Mouse (Mus musculus) megakaryocyte, embryonic 14.5 days (primary cell): ENCODE measurements around the gene Barhl1.

ENCODE experiments used
- FLI1 ChIP-seq: IDR thresholded peaks from 2 replicates; pipeline ENCODE4 v1.6.1; 2012; ENCODE audit warnings: low read length, inconsistent platforms, mixed read lengths
- GATA1 ChIP-seq: IDR thresholded peaks from 3 replicates; pipeline ENCODE4 v1.6.1; 2012; ENCODE audit warnings: mixed read lengths, low read length, inconsistent platforms, borderline replicate concordance

DNA sequence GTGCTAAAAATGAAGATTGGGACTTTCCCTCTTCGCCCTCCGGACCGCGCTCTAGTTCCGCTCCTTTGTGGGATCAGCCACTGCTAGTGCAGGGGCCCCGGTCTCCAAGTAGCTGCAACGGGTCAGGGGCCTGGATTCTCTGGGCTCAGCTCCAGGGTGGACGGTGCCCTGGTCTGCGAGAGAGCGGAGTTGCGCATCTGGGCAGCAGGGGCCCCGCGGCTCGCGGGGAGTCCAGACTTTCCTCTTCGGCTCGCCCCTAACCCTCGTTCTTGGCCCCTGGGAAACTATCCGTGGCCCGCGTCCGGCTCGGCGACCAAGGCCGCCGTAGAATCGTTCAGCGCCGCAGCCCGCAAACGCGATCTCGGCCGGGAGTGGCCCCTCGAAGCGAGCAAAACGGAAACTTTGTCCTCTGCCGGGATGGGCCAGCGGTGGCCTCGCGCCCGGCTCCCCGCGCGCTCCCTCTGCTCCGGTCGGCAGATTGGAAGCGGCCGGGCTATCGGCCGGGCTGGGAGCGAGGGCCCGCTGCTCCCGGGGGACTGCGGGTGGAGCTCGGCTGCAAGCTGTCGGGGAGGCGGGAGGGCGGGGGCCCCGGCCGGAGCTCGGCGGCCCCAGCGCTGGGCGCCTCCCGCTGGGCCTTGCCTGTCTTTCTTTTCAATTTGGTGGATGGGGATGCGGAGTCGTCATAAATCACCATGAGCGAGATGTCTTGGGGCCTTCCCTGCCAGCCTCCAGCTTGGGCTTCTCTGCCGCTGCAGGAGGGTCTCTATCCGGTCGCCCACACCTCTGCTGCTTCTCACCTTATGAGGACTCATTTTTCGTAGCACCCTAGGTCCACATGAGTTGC, 1.3 kb upstream of the Barhl1 start:
- no peak for TF ChIP-seq GATA1
- no peak for TF ChIP-seq FLI1
